Mouse (Mus musculus) heart, embryonic 10.5 days (tissue): ENCODE measurements around the gene Ogdhl. TPM values are rescaled to one million over a fixed set of nuclear protein-coding genes. Genes with fewer than 3 reads are reported as not detected.
A peak's percentile ranks its signal among the peaks of the same experiment; 100 is the strongest.
"Not testable (repeated sequence)": the region's sequence is repeated elsewhere in the genome, so short reads cannot be mapped to it uniquely, and the experiment has no call there.

ENCODE experiments used
- DNase-seq: peaks from one replicate; pipeline ENCODE4 v3.0.0-alpha.2; 2017; ENCODE audit warnings: low spot score
- H3K27ac ChIP-seq: fragments of 300-500 bp; sonication (generic); 2 replicates; pipeline ENCODE4 v1.5.1; 2016; ENCODE audit warnings: mild to moderate bottlenecking
- H3K27me3 ChIP-seq: fragments of 300-500 bp; sonication (generic); 2 replicates; pipeline ENCODE4 v1.6.1; 2016; ENCODE audit warnings: mild to moderate bottlenecking; ENCODE audit not compliant: poor library complexity, insufficient read depth, severe bottlenecking
- H3K36me3 ChIP-seq: fragments of 300-500 bp; sonication (generic); 2 replicates; pipeline ENCODE4 v1.6.1; 2016; ENCODE audit warnings: mild to moderate bottlenecking, moderate library complexity
- H3K4me1 ChIP-seq: fragments of 300-500 bp; sonication (generic); 2 replicates; pipeline ENCODE4 v1.6.1; 2016; ENCODE audit warnings: mild to moderate bottlenecking
- H3K4me3 ChIP-seq: fragments of 300-500 bp; sonication (generic); 2 replicates; pipeline ENCODE4 v1.5.1; 2016; ENCODE audit warnings: mild to moderate bottlenecking, moderate library complexity
- H3K9me3 ChIP-seq: fragments of 300-500 bp; sonication (generic); 2 replicates; pipeline ENCODE4 v1.6.1; 2016; ENCODE audit warnings: mild to moderate bottlenecking, moderate library complexity
- WGBS: fragments of 180-500 bp; shearing (Covaris S2); methylation state at CpG from one replicate; pipeline ENCODE4 v1.1.7; 2016; 5-methylcytosine and 5-hydroxymethylcytosine counted together
- polyA plus RNA-seq: library from polyadenylated mRNA; unstranded; fragments of >200 nt; fragmentation: Nextera tagmentation; extraction: Ambion mirVana; gene quantifications from 2 replicates; pipeline ENCODE4 v1.2.1, GENCODE M21; 2016

Gene Ogdhl
- polyA plus RNA-seq, 1 experiment from 2014 or later, result 15.3 TPM

DNA sequence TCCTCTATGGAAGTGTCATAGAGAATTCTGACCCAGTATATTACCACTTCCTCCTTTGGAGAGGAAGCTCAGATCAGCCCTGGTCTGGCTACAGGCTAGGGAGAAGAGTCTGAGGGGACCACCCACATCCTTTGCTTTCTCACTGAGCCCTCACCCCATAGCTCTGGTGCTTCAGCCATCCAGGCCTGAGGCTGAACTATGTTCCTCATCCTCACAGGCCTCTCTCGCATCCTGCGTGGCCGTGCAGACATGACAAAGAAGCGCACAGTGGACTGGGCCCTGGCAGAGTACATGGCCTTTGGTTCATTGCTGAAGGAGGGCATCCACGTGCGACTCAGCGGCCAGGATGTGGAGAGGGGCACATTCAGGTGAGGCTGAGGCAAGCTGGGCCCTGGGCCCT, 20.0 kb downstream of the Ogdhl start:
- peaks cover 76% of the 10 kb centered on the region for H3K36me3 ChIP-seq

GRCm38 (mm10) chr14:32344176-32344575, 22.4 kb downstream of the Ogdhl start:
- 85% methylated on average over 7 of the region's 7 CpGs for WGBS
- no peaks in the 10 kb centered on the region for H3K9me3 ChIP-seq
- H3K27ac ChIP-seq, result no peak overlapping the region
- no peak for DNase-seq
- no peak overlapping the region for H3K4me3 ChIP-seq
- H3K27me3 ChIP-seq, result no peaks in the 10 kb centered on the region
- H3K36me3 ChIP-seq, result peaks cover 63% of the 10 kb centered on the region
- no peaks in the 10 kb centered on the region for H3K4me1 ChIP-seq

More for the DNA sequence above, 20.0 kb downstream of the Ogdhl start:
- no peak for DNase-seq
- H3K4me1 ChIP-seq, result no peaks in the 10 kb centered on the region
- H3K4me3 ChIP-seq, result no peak overlapping the region
- H3K27ac ChIP-seq, result no peak overlapping the region
- WGBS, result 87% methylated on average over 7 of the region's 7 CpGs
- H3K9me3 ChIP-seq, result no peaks in the 10 kb centered on the region
- no peaks in the 10 kb centered on the region for H3K27me3 ChIP-seq

DNA sequence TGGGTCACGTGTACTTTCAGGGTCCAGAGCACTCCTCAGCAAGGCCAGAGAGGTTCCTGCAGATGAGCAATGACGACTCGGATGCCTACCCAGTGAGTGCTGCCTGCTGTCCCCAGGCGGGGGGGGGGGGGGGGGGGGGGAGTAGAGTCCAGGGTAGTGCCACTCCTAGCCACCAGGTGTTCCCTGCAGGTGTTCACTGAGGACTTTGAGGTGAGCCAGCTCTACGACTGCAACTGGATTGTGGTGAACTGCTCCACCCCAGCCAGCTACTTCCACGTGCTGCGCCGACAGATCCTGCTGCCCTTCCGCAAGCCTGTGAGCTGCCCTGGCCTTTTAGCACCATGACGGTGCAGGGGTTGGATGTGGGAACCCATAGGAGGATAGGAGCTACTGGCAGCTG, 22.9 kb downstream of the Ogdhl start:
- Histone ChIP-seq H3K27me3 (no peaks in the 10 kb centered on the region), H3K27ac (no peak overlapping the region), H3K4me3 (no peak overlapping the region), H3K9me3 (no peaks in the 10 kb centered on the region), H3K36me3 (peaks cover 63% of the 10 kb centered on the region), H3K4me1 (no peaks in the 10 kb centered on the region)
- no peak for DNase-seq
- 79% methylated on average over 9 of the region's 10 CpGs for WGBS

DNA sequence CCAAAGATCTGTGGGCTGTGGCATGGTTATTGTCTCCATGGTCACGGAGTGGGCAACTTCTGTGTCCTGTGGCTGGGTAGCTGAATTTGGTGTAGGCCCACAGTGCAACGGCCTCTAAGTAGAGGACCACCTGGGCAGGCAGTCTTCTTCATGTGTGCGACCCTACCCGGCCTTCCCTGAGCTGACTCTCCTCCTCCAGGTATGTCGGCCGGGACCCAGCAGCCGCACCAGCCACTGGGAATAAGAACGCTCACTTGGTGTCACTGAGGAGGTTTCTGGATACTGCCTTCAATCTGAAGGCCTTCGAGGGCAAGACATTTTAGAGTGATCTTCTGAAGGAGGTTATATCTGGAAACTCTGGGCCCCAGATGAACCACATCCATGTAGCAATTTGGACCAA, 25.5 kb downstream of the Ogdhl start:
- H3K9me3 ChIP-seq, result no peaks in the 10 kb centered on the region
- no peak overlapping the region for H3K4me3 ChIP-seq
- H3K4me1 ChIP-seq, result no peaks in the 10 kb centered on the region
- no peak overlapping the region for H3K27ac ChIP-seq
- 85% methylated on average over 9 of the region's 9 CpGs for WGBS
- peaks cover 38% of the 10 kb centered on the region; the same call in 1 of the 2 replicates for H3K36me3 ChIP-seq
- no peaks in the 10 kb centered on the region for H3K27me3 ChIP-seq
- no peak for DNase-seq

- not testable (repeated sequence) for H3K27me3 ChIP-seq, H3K4me3 ChIP-seq, DNase-seq, H3K9me3 ChIP-seq, H3K4me1 ChIP-seq, H3K27ac ChIP-seq
- WGBS, result 28% methylated on average over 6 of the region's 6 CpGs
- peaks cover 14% of the 10 kb centered on the region; the same call in 1 of the 2 replicates for H3K36me3 ChIP-seq
These were observed 29.5 kb downstream of the Ogdhl start for GRCm38 (mm10) chr14:32351181-32351920.

DNA sequence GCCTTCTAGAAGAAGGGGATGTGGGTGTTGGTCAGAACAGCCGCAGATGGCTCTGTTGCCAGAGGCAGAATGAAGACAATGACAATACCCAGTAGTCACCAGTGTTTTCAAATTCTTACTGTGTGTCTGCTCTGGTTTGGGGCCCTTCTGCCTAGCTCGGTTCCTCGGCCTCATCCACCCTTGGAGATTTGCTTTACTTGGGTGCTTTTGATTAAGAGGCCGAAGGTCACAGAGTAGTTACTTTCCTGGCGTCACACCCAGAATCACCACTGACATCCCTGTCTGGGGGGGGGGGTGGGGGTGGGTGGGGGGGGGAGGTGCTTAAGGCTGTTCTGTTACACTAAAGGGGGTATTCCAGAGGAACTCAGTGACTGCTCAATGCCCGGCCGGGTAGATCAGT, 42.5 kb downstream of the Ogdhl start:
- 50% methylated on average over 7 of the region's 7 CpGs for WGBS
- Histone ChIP-seq H3K27me3 (no peaks in the 10 kb centered on the region), H3K4me3 (no peak overlapping the region), H3K4me1 (no peaks in the 10 kb centered on the region), H3K9me3 (no peaks in the 10 kb centered on the region), H3K27ac (no peak overlapping the region), H3K36me3 (no peaks in the 10 kb centered on the region)
- DNase-seq, result no peak

GRCm38 (mm10) chr14:32369756-32370155, 47.9 kb downstream of the Ogdhl start:
- no peak for DNase-seq
- 0 out of 2 replicates have a peak, but pooled peaks cover 6% of the 10 kb centered on the region for H3K27me3 ChIP-seq
- H3K4me3 ChIP-seq, result no peak overlapping the region
- no peak overlapping the region for H3K27ac ChIP-seq
- 68% methylated on average over 7 of the region's 7 CpGs for WGBS
- no peaks in the 10 kb centered on the region for H3K36me3 ChIP-seq
- no peaks in the 10 kb centered on the region for H3K4me1 ChIP-seq
- no peaks in the 10 kb centered on the region for H3K9me3 ChIP-seq

- 88% methylated on average over 2 of the region's 2 CpGs for WGBS
- H3K9me3 ChIP-seq, result no peaks in the 10 kb centered on the region
- peaks cover 13% of the 10 kb centered on the region; the same call in 1 of the 2 replicates for H3K27me3 ChIP-seq
- H3K36me3 ChIP-seq, result no peaks in the 10 kb centered on the region
- no peak for DNase-seq
- no peak overlapping the region for H3K27ac ChIP-seq
- H3K4me1 ChIP-seq, result no peaks in the 10 kb centered on the region
- H3K4me3 ChIP-seq, result no peak overlapping the region
These were observed 50.7 kb downstream of the Ogdhl start for GRCm38 (mm10) chr14:32372510-32372909.

GRCm38 (mm10) chr14:32379395-32380098, 57.7 kb downstream of the Ogdhl start:
- peak overlapping the region; percentile 24; the same call in 1 of the 2 replicates for H3K4me3 ChIP-seq
- peaks cover 58% of the 10 kb centered on the region for H3K27me3 ChIP-seq
- H3K27ac ChIP-seq, result no peak overlapping the region
- H3K36me3 ChIP-seq, result no peaks in the 10 kb centered on the region
- no peak for DNase-seq
- H3K4me1 ChIP-seq, result peaks cover 28% of the 10 kb centered on the region
- H3K9me3 ChIP-seq, result no peaks in the 10 kb centered on the region
- 17% methylated on average over 22 of the region's 22 CpGs for WGBS

DNA sequence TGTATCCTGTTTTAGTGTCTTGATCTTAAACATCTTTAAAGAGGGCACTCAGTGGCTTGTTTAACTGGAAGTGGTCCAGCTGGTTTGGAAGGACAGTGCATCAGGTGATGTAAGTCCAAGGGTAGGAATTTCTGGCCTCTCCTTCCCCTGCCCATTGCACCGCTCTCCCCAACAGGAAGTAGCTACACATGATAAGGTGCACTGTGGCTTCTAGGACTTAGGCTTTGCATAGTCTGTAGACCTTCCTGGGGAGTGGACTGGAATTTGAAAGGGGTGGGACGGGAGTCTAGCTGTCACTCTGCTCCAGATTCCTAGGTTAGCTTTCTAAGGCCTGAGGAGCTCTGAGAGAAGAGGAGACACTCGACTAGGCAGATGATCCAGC, 58.3 kb downstream of the Ogdhl start:
- 24% methylated on average over 3 of the region's 3 CpGs for WGBS

DNA sequence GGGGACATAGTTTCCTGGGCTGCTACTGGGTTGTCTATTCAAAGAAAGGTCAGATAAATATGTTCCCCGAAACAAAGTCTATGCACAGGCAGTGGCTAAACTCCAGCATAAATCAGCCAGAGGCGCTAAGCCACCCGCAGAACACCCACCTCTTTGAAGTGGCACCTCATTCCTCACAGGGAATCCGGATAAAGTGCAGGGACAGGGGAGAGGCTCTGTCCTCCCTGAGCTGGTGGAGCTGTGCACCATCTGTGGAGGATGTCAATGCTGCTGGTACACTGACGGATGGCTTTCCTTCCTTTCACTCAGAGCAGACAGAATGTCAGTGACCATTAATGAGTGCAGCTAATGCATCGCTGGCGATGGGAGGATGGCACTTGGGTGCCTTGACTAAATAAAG, 59.2 kb downstream of the Ogdhl start:
- H3K4me3 ChIP-seq, result no peak overlapping the region
- no peak overlapping the region for H3K27ac ChIP-seq
- peaks cover 28% of the 10 kb centered on the region for H3K4me1 ChIP-seq
- peaks cover 70% of the 10 kb centered on the region for H3K27me3 ChIP-seq
- WGBS, result 20% methylated on average over 7 of the region's 7 CpGs
- H3K9me3 ChIP-seq, result no peaks in the 10 kb centered on the region
- no peaks in the 10 kb centered on the region for H3K36me3 ChIP-seq
- DNase-seq, result no peak

More for the DNA sequence above, 58.3 kb downstream of the Ogdhl start:
- Histone ChIP-seq H3K9me3 (no peaks in the 10 kb centered on the region), H3K27ac (no peak overlapping the region), H3K36me3 (no peaks in the 10 kb centered on the region), H3K27me3 (peaks cover 62% of the 10 kb centered on the region), H3K4me3 (no peak overlapping the region), H3K4me1 (peaks cover 28% of the 10 kb centered on the region)
- DNase-seq, result no peak

GRCm38 (mm10) chr14:32381619-32382018, 59.8 kb downstream of the Ogdhl start:
- Histone ChIP-seq H3K27me3 (peaks cover 68% of the 10 kb centered on the region), H3K27ac (no peak overlapping the region), H3K9me3 (no peaks in the 10 kb centered on the region), H3K36me3 (no peaks in the 10 kb centered on the region), H3K4me3 (no peak overlapping the region), H3K4me1 (peaks cover 28% of the 10 kb centered on the region)
- DNase-seq, result no peak
- WGBS, result 35% methylated on average over 15 of the region's 15 CpGs

GRCm38 (mm10) chr14:32388196-32388595, 66.4 kb downstream of the Ogdhl start, which contains the start of gene 1700024G13Rik:
TSS of gene 1700024G13Rik (minus strand) at chr14:32388391.
- no peak within 1 kb of the TSS for H3K27ac ChIP-seq
- 2% methylated on average over 13 of the region's 13 CpGs for WGBS
- no peaks in the 10 kb centered on the region for H3K36me3 ChIP-seq
- peaks cover 30% of the 10 kb centered on the region; the same call in 1 of the 2 replicates for H3K27me3 ChIP-seq
- peak; percentile 89 for DNase-seq
- 0 out of 2 replicates have a peak, but pooled peaks cover 4% of the 10 kb centered on the region for H3K4me1 ChIP-seq
- no peak within 1 kb of the TSS for H3K4me3 ChIP-seq
- H3K9me3 ChIP-seq, result no peaks in the 10 kb centered on the region
